Mouse (Mus musculus): Measurements from ENCODE around the gene Acbd3. TPM values are rescaled to one million over a fixed set of nuclear protein-coding genes. Genes with fewer than 3 reads are reported as not detected.
A peak's percentile ranks its signal among the peaks of the same experiment; 100 is the strongest.

Acbd3 gene
- total RNA-seq, 2 experiments from 2014 or later = 12.0 to 14.6 TPM

DNA sequence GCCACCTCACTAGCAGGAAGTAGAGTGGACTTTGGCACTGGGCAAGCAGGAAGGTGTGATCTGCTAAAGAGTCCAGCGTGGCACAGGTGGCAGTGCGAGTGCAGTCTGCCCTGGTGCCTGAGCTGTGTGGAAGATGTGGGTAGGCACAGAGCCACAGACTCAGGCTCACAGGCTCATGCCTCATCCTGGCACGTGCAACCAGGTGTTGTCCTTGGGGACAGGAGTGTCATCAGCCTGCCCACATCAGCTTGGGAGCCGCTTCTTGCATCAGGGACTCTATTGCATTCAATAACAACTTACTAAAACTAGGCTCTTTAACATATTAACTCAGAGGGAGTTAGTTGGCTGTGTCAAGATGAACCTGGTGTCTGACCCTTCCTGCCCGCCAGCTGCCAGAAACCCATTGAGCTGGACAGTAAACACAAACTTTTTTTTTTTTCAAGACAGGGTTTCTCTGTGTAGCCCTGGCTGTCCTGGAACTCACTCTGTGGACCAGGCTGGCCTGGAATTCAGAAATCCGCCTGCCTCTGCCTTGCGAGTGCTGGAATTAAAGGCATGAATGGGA lies 32.2 kb downstream of the Acbd3 start:
- no peak for DNase-seq (ENCODE audit: low spot score)

DNA sequence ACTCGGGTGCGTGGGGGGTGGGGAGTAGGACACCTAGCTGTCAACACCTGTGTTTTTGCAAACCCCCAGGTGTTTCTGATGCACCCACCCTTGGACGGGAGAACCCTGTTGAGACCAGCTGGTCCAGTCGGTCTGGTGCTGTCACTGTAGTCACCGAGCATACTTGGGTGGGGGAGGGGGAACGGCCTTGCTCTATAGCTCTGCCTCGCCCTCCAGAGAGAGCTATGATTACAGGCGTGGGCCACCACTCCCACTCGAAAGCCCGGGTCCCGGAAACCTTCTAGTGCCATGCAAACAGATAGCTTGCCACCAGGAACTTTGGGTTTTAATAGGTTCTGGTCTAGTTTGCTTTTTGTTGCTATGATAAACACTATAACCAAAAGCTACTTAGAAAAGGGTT lies 36.3 kb downstream of the Acbd3 start:
- DNase-seq (ENCODE audit: low spot score) = no peak

DNA sequence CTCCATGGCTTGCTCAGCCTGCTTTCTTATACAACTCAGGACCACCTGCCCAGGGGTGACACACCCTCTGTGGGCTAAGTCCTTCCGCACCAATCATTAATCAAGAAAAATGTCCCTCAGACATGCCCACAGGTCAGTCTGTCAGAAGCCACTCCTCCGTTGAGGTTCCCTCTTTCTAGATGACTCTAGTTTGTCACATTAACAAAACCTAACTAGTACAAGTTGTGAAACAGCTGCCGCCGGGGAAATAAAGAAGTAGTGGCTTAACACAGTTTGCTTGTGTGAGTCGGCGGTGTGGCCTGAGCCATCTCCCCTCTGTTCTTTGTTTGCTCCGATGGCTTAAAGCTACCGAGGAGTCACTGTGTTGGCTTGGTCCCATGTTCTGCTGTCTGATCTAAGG lies 36.8 kb downstream of the Acbd3 start:
- DNase-seq (ENCODE audit: low spot score) = no peak

DNA sequence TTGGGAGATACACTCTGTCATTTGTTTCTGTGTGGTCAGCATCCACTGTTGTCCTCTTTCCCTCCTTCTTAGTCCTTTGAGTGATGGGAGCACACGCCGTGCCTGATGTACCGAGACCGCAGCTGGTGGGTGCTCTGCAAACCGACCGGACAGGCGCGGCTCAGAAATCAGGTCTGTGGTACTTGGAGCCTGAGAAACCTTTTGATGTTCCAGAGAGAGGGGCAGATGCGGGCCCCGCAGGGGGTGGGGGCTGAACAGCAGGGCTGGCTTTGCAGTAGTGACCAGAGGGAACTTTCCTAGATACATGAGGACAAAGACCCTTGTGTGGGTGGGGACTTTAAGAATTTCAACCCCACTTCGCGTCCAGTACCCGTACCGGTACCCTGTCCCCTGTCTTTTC lies 37.5 kb downstream of the Acbd3 start:
- no peak for DNase-seq (ENCODE audit: low spot score)

DNA sequence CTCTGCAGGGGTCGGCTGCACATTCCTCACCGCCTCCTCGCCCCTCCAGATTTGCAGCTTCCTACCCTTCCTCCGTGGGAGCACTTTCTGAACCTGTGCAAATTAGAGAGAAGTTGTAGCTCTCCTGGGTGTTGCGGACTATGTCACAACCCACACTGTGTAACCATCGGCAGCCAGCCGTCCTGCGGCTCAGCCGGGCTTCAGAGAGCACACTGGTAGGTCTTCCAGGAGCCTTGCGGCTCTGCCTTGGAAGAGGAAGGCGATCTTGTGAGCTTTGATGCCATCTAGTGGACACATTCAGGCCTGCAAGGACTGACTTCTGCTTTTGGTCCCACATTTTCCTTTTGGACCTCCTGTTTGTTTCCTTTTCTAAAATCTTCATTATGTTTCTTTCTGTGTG lies 38.0 kb downstream of the Acbd3 start:
- DNase-seq (ENCODE audit: low spot score) = peak; percentile 87

DNA sequence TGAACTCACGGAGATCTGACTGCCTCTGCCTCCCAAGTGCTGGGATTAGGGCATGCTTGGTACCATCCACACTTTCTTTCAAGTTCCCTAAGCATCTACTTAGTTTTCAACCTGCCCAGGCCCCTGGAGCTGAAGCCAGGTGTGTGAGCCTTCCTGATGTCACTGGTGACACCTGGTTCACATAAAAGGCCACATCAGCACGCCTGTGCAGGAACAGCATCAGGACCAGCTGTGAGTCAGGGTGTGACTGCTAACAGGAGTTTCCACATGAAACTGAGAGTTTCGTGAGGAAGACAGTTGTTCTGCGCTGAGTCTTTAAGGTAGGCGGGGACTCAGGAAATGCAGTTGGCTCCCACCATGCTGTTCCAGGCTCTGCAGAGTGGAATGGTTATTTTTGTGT lies 39.5 kb downstream of the Acbd3 start:
- no peak for DNase-seq (ENCODE audit: low spot score)

DNA sequence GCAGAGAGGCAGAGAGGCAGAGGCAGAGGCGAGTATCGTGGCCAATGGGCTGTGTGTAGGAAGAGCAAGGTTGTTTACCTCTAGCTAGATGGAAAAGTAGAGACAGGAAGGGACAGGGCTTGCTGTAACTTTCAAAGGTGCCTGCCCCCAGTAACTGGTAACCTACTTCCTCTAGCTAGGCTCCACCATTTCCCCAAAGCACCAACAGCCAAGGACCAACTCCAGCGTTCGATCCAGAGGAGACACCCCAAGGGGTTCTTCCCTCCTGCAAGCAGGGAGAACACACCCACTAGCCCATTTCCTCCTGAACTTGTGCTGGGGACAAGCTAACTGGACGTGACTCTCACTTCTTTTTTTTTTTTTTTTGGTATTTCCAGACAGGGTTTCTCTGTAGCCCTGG lies 40.7 kb downstream of the Acbd3 start:
- DNase-seq (ENCODE audit: low spot score) = no peak

DNA sequence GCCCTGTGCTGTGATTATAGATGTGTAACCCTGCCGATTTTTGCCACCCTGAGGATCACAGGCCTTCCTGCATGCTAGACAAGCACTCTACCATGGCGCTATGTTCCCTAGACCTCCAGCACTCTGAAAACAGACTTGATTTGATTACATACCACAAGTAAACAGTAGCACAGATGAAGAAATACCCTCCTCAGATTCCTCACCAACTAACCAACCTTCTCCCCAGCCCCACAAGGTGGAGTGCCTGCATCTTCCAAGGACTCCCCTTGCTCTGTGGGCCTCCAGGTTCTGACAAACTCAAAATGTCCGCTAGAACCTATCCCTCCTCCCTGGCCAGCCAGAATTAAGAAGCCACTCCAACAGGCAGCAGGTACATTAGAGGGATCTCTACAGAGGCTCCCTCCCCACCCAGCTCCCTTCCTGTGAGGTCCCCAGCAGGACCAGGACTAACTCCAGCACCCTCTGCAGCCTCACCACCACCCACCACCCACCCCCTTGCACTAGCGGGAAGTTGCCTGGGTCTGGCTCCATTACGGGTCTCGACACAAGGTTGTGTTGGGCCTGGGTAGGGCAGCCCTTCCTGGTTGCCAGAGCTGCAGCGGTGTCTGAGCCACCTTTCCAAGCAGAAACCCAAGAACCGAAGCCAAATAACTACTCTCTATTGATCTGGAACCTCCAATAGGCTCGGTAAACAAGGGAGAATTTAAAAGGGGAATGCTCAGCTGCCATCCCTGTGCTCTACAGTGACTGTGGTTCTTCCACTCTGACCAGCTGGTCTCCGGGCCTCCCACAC lies 41.9 kb downstream of the Acbd3 start:
- no peak for DNase-seq (ENCODE audit: low spot score)

DNA sequence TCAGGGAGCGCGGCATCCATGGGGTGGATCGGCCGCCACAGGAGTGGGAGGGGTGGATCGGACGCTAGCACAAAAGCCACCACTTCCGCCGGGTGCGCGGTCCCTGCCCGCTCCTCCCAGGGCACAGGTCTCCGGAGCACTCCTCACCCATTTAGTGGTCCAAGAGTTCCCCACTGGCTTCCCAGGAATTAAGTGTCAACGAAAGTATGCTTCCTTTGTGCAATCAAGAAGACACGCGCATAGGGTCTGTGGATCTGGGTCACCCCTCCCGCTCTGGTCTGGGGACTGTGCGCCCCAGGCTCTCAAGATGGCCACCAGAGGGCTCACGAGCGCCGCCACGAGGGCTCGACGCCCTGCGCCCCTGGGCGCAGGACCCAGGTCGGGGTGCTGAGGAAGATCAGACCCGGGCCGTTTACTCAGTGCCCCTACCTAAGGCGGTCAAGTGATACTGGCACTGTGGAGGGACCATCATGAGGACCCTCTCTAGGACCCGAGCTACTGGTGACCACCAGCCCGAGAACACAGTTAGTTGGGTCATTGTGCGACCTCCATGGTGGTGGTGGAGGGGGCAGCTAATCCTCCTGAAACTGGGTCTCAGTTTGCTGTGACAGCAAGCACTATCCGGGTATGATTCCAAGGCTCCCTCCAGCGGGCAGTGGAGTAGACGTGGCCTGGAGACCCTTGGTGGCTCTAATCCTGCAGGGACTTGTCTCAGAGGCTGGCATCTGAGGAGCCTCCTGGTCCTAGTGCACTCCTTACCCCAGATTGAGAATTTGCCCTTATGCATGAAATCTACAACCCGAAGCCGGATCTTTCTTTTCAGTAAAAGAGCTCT lies 42.7 kb downstream of the Acbd3 start:
- DNase-seq (ENCODE audit: low spot score) = peak; percentile 73

DNA sequence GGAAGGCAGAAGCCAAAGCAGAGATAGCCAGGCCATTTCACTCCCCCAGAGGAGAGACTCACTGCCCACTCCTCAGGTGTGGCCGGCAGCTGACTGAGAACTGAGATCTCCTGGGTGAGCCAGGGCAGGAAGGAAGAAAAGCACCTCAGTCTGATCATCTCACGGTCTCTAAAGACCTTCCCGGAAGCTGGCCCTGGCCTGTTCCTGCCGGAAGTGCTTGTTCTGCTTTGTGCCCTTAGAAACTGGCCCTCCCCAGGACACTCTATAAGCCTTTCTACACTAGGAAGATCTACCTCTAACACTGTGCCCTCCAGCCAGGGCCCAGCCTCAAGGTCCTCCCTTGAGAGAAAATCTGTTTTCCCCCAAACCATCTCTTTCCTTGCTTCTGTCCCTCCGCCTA lies 45.5 kb downstream of the Acbd3 start:
- no peak for DNase-seq (ENCODE audit: low spot score)

DNA sequence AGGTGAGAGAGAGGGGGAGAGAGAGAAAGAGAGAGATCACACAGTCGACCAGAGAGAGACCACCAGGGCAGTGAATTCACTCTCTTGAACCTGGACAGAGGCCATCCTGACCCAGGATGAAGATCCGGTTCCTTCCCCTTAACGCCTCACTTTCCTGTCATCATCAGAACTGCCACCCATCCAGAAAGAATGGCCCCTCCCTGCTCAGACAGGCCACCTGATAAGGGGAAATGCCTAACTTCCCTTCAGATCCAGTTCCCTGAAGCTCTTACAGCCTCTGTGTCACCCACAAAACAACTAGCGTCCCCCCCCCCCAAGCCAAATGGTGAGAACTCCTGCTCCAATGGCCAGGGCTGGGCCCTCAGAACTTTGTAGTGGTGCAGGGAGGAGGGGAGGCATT lies 45.9 kb downstream of the Acbd3 start:
- no peak for DNase-seq (ENCODE audit: low spot score)

DNA sequence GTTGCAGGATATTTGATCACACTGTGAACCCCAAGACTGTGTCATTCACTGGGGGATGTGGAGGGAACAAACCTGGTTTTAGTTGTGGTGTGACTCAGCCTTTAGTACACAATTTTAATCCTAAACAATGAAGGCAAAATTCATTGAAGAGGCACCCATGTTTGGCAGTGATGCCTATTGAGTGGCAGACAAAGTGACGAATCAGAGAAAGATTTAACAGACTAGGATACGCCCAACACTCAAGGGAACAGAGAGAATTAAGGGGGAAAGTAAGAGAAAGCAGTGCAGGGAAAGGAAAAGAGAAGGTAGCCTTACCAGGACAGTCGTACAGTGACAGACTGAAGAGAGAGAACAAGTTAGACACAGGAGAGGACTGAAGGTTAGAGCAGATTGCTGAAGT lies 46.4 kb downstream of the Acbd3 start:
- DNase-seq (ENCODE audit: low spot score) = no peak

DNA sequence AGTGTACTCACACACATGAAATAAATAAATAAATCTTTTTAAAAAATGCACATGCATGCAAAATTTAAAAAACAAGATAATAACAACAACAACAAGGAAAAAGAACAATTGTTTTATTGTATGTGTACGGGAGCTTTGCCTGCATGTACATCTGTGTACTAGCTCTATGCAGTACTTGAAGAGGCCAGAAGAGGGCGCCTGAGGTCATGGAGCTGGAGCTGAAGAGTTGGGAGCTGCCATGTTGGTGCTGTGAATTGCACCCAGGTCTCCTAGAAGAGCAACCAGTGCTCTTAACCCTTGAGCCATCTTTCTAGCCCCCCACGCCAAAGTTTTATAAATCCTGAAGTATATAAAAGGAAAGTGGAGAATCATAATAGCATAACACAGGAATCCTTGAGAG lies 48.8 kb downstream of the Acbd3 start:
- no peak for DNase-seq (ENCODE audit: low spot score)

DNA sequence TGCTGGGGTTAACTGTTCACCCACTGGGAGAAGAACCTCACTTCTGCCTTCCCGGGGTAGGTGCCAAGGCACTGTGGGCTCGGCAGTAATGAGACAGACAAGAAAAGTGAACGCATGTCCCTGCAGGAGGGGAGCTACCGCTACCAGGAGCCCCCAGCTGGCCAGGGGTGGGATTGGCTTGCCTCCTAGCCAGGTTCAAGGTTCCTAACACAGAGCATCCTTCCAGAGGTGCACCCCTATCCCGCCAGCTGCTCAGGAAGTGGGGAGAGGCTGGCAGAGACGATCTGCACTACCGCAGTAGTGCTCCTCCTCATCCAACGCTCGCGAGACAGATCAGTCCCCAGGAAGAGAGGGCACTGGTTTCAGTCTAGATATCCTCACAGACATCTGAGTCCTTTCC lies 49.5 kb downstream of the Acbd3 start:
- DNase-seq (ENCODE audit: low spot score) = no peak

DNA sequence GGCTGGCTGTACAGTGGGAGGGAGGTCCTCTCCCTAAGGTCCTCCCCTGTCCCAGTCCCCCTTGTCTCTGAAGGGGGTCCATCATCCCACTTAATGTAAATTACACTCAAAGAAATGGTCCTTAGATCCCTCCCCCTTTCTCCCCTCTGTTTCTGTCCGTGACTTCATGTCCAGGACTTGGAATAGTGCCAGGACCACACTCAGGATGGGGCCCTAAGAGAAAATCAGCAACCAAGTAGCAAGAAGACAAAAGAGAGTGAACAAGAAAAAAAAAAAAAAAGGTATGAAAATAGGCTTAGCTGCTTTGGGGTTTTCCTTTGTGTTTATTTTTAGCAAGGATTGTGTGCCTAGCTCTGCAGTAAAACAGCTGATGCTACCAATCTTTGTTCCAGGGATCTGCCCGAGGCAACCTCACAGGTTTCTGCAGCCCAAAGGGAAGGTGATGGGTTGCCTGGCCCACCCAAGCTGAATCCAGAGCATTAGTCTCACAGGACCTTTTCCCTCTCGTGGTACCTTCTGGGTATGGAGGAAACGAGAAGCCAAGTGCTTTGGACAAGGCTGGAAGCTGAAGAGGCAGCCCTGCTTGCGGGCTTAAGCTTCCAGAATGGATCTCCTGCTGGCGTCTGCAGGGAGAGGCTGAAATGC lies 50.1 kb downstream of the Acbd3 start:
- no peak for DNase-seq (ENCODE audit: low spot score)

DNA sequence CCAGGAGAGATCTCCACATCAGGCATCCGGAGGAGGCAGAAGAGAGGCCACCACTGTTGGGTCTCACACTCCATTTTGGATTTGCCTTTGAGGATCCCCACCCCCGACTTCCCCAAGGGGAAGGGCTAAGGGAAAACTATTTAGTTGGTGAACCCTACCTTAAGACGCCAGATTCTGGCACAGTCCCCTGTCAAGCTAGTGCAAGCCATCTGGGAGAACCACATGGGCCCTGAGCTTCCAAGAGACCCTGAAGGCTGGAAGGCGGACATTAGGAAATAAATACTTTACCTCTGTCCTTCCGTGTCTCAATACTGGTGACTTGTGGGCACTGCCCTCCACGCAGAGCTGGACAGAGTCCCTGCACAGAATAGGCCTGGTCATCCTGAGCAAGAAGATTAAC lies 50.7 kb downstream of the Acbd3 start:
- DNase-seq (ENCODE audit: low spot score) = no peak

DNA sequence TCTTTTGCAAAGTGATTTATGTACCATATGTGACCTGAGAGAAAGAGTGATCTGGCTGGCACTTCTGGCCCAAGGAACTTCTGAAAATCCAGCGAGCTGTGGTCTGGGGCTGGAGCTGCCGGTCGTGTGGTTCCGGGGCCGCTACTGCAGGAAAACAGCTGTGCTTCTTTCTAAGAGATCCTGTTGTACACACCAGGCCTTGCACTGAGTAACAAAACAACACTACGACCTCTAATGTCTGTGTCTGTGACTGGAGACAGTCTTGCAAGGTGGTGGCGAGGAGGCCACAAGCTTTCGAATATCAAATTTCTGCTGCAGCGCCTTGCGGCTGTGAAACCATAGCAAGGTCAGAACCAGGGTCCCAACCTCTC lies 51.4 kb downstream of the Acbd3 start:
- no peak for DNase-seq (ENCODE audit: low spot score)

DNA sequence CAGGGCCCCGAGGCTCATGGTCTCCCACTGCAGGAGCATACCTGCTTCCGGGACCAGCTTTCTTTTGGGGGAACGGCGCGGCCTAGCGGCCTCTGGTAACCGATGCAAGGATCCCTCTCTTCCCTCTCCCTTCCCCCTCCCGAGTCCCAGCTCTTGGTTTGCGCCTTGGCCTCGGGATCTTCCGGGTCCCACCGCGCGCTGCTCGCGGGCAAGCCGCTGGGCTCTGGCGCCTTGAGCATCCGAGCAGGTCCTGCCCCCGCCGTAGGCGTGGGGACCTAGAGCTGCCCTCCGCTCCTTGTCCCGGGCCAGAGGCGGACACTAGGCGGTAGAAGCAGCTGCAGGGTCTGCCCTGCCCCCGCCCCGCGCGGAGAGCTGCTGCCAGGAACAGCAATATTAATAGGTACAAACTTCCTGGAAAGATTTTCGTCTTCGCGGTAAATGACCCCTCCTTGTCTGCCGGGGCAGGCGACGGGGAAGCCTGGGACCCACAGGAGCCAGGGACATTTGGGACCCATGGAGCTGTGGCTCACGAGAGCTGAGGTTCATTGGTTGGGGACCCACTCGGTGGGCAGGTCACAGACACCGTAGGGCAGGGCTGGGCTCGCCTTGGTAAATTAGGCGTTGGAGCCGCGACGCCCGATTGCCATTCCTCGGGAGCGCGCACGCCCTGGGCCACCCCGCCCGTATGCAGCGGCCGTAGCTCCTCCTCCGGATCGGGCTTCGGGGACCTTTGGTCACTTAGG lies 52.0 kb downstream of the Acbd3 start:
- DNase-seq (ENCODE audit: low spot score) = peak; percentile 83

DNA sequence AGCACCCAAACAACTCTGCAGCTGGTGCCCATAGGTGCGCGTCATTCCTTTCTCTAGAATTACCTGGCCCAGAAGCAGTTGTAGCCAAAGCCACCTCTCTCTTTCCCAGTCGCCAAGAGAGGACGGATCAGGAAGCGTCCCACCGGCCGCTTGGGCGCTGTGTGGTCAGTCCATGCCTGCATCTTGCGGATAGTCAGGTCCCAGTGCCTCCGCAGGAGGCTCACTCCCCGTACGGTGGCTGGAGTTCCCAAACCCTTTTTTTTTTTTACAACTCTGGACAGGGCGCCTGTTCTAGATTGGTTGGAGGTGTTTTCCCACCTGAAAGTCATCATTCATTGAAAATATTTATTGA lies 52.5 kb downstream of the Acbd3 start:
- no peak for DNase-seq (ENCODE audit: low spot score)

DNA sequence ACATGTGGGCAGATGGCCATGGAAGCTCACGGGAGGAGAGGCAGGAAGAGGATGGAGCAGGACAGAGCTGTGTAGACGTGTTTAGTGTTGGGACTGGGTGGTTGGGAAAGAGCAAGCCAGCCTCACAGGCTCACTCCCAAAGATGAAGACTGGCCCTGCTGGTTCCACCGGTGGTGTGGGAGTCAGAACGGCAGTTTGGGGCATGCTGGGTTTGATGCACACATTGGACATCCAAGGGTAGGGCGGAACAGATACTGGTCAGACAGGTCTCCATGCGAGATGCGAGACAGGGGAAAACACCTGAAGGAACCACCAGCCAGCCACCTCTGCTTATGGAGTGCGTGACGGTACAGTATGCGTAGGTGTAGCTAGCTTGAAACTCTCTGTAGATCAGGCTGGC lies 53.1 kb downstream of the Acbd3 start:
- no peak for DNase-seq (ENCODE audit: low spot score)

DNA sequence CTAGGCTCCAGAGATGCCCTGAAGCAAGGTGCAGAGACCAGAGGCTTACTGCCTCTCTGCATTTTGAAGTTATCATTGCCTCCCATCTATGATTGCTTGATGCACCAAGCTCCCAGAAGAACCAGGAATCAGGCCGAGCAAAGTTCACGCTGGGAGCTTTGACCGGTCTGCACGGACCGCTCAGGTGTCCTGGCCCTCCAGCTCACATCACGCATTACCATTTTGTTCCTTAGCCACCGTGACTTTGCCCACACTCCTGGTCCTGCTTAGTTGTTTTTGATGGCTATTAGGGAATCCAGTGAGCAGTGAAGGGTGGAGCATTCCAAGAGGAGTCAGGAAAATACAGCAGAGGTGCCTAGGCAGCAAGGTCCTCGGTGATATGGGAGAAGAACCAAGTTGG lies 54.4 kb downstream of the Acbd3 start:
- no peak for DNase-seq (ENCODE audit: low spot score)

DNA sequence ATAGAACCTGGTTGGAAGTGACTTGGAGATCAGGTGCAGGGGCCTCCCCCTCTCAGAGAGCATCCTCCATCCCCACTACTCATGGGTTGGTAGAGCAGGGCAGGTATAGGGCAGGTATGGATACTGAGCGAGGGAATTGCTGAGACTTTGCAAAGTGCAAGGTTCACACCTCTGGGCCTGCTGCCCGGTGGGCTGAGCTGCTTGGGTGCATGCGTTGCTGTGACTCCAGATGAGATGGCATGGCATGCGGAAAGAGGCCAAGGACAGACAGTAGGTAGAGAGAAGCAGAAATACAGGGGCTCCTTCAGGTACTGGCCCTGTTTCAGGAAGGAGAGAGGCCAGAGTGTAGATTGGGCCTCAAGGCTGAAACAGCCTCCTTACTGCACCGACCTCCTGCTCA lies 55.4 kb downstream of the Acbd3 start:
- no peak for DNase-seq (ENCODE audit: low spot score)
